Mouse (Mus musculus) forebrain, postnatal 0 days (tissue): ENCODE results near the gene Gtpbp8. TPM values are rescaled to one million over a fixed set of nuclear protein-coding genes. Genes with fewer than 3 reads are reported as not detected.

Experiments used
- ATAC-seq: fragments of 200-750 bp; cut with Nextera tagmentation; 2 replicates; pipeline ENCODE4 v1.8.0; 2017; ENCODE audit warnings: mild to moderate bottlenecking, moderate library complexity
- DNase-seq: peaks from one replicate; pipeline ENCODE4 v3.0.0-alpha.2; 2015
- H3K27ac ChIP-seq: fragments of 300-500 bp; sonication (generic); 2 replicates; pipeline ENCODE4 v1.5.1; 2014; ENCODE audit warnings: low read depth, mild to moderate bottlenecking, antibody characterized with exemption, low read length, moderate library complexity, mixed read lengths
- H3K27me3 ChIP-seq: fragments of 300-500 bp; sonication (generic); 2 replicates; pipeline ENCODE4 v1.6.1; 2014; ENCODE audit warnings: mild to moderate bottlenecking, low read length, mixed read lengths; ENCODE audit not compliant: insufficient read depth
- H3K36me3 ChIP-seq: fragments of 300-500 bp; sonication (generic); 2 replicates; pipeline ENCODE4 v1.6.1; 2014; ENCODE audit warnings: mild to moderate bottlenecking, moderate library complexity; ENCODE audit not compliant: insufficient read depth
- H3K4me1 ChIP-seq: fragments of 300-500 bp; sonication (generic); 2 replicates; pipeline ENCODE4 v1.6.1; 2014; ENCODE audit warnings: antibody characterized with exemption; ENCODE audit not compliant: insufficient read depth
- H3K4me2 ChIP-seq: fragments of 300-500 bp; sonication (generic); 2 replicates; pipeline ENCODE4 v1.6.1; 2014; ENCODE audit warnings: low read depth, mild to moderate bottlenecking, moderate library complexity
- H3K4me3 ChIP-seq: fragments of 300-500 bp; sonication (generic); 2 replicates; pipeline ENCODE4 v1.5.1; 2014; ENCODE audit warnings: low read depth, low read length, mixed read lengths
- H3K9ac ChIP-seq: fragments of 300-500 bp; sonication (generic); 2 replicates; pipeline ENCODE4 v1.6.1; 2014; ENCODE audit warnings: mild to moderate bottlenecking
- H3K9me3 ChIP-seq: fragments of 300-500 bp; sonication (generic); 2 replicates; pipeline ENCODE4 v1.6.1; 2016; ENCODE audit warnings: low read length
- CTCF ChIP-seq: sonication (generic); IDR thresholded peaks from 2 replicates; pipeline ENCODE4 v1.5.1; 2016; ENCODE audit warnings: antibody characterized with exemption, control low read depth, low read depth
- WGBS: fragments of 180-500 bp; shearing (Covaris S2); extraction: QIAGEN DNeasy Blood & Tissue Kit; methylation state at CpG from one replicate; pipeline ENCODE4 v1.1.7; 2014; 5-methylcytosine and 5-hydroxymethylcytosine counted together
- polyA plus RNA-seq: library from polyadenylated mRNA; unstranded; fragments of >200 nt; fragmentation: Nextera tagmentation; extraction: Ambion mirVana; gene quantifications from 2 replicates; pipeline ENCODE4 v1.2.1, GENCODE M21; 2015
- total RNA-seq: library from RNA; depleted of rRNA; stranded (reverse); fragments of >200 nt; gene quantifications from 2 replicates; pipeline ENCODE4 v1.2.3, GENCODE M21; 2014; rRNA removed

The Gtpbp8 gene
- 28.6 and 45.3 TPM in 2 replicates for total RNA-seq
- 26.9 and 32.0 TPM in 2 replicates for polyA plus RNA-seq

- no peaks in the 10 kb centered on the region for H3K9me3 ChIP-seq
- peak within 1 kb of the TSS; percentile 71 for H3K4me2 ChIP-seq
- H3K9ac ChIP-seq = peak within 1 kb of the TSS; percentile 97
- peak within 1 kb of the TSS; percentile 97 for H3K27ac ChIP-seq
- H3K27me3 ChIP-seq = no peaks in the 10 kb centered on the region
- peaks cover 9% of the 10 kb centered on the region; the same call in 1 of the 2 replicates for H3K4me1 ChIP-seq
- H3K4me3 ChIP-seq = peak within 1 kb of the TSS; percentile 87
- under 1% methylated on average over 47 of the region's 47 CpGs for WGBS
- TF ChIP-seq CTCF = no peak
- DNase-seq = peak; percentile 93
- H3K36me3 ChIP-seq = peaks cover 10% of the 10 kb centered on the region
- peak; percentile 97 for ATAC-seq
These were observed at the start of gene Gtpbp8 for GRCm38 (mm10) chr16:44745866-44746562. Gene Gtpbp8 (minus strand): TSS chr16:44746363.

- H3K4me2 ChIP-seq = no peak overlapping the region
- no peaks in the 10 kb centered on the region for H3K36me3 ChIP-seq
- DNase-seq = no peak
- no peak for TF ChIP-seq CTCF
- no peaks in the 10 kb centered on the region for H3K4me1 ChIP-seq
- no peak overlapping the region for H3K27ac ChIP-seq
- no peaks in the 10 kb centered on the region for H3K9me3 ChIP-seq
- H3K4me3 ChIP-seq = no peak overlapping the region
- no peaks in the 10 kb centered on the region for H3K27me3 ChIP-seq
- no peak for ATAC-seq
- no peak overlapping the region for H3K9ac ChIP-seq
These were observed 48.3 kb upstream of the Gtpbp8 start for GRCm38 (mm10) chr16:44794416-44794815.

- no peaks in the 10 kb centered on the region for H3K36me3 ChIP-seq
- H3K4me2 ChIP-seq = no peak overlapping the region
- 92% methylated on average over 1 of the region's 1 CpGs for WGBS
- H3K4me3 ChIP-seq = no peak overlapping the region
- ATAC-seq (no peak), DNase-seq (no peak)
- H3K27me3 ChIP-seq = no peaks in the 10 kb centered on the region
- no peak overlapping the region for H3K9ac ChIP-seq
- no peaks in the 10 kb centered on the region for H3K4me1 ChIP-seq
- no peaks in the 10 kb centered on the region for H3K9me3 ChIP-seq
- no peak overlapping the region for H3K27ac ChIP-seq
- TF ChIP-seq CTCF = no peak
These were observed 40.8 kb upstream of the Gtpbp8 start for GRCm38 (mm10) chr16:44786934-44787333.

- no peak for ATAC-seq
- 67% methylated on average over 4 of the region's 4 CpGs for WGBS
- Histone ChIP-seq H3K4me1 (no peaks in the 10 kb centered on the region), H3K9me3 (no peaks in the 10 kb centered on the region), H3K27me3 (no peaks in the 10 kb centered on the region), H3K27ac (no peak overlapping the region), H3K4me3 (no peak overlapping the region), H3K9ac (no peak overlapping the region), H3K36me3 (no peaks in the 10 kb centered on the region), H3K4me2 (no peak overlapping the region)
- no peak for DNase-seq
- TF ChIP-seq CTCF = no peak
These were observed 34.6 kb upstream of the Gtpbp8 start for GRCm38 (mm10) chr16:44780751-44781150.

GRCm38 (mm10) chr16:44779494-44779893 lies 33.3 kb upstream of the Gtpbp8 start:
- Histone ChIP-seq H3K9me3 (no peaks in the 10 kb centered on the region), H3K4me2 (no peak overlapping the region), H3K27ac (no peak overlapping the region), H3K4me1 (no peaks in the 10 kb centered on the region), H3K36me3 (no peaks in the 10 kb centered on the region), H3K27me3 (no peaks in the 10 kb centered on the region), H3K4me3 (no peak overlapping the region), H3K9ac (no peak overlapping the region)
- TF ChIP-seq CTCF = no peak
- 92% methylated on average over 5 of the region's 5 CpGs for WGBS
- ATAC-seq (no peak), DNase-seq (no peak)

- H3K27ac ChIP-seq = no peak overlapping the region
- no peaks in the 10 kb centered on the region for H3K4me1 ChIP-seq
- no peaks in the 10 kb centered on the region for H3K36me3 ChIP-seq
- DNase-seq (no peak), ATAC-seq (no peak)
- TF ChIP-seq CTCF = no peak
- no peaks in the 10 kb centered on the region for H3K27me3 ChIP-seq
- no peak overlapping the region for H3K4me2 ChIP-seq
- no peak overlapping the region for H3K4me3 ChIP-seq
- WGBS = 83% methylated on average over 17 of the region's 17 CpGs
- no peak overlapping the region for H3K9ac ChIP-seq
- no peaks in the 10 kb centered on the region for H3K9me3 ChIP-seq
These were observed 32.5 kb upstream of the Gtpbp8 start for GRCm38 (mm10) chr16:44778538-44779147.

GRCm38 (mm10) chr16:44774201-44774600 lies 28.0 kb upstream of the Gtpbp8 start:
- no peak for TF ChIP-seq CTCF
- Histone ChIP-seq H3K4me3 (no peak overlapping the region), H3K27ac (no peak overlapping the region), H3K9ac (no peak overlapping the region), H3K4me1 (no peaks in the 10 kb centered on the region), H3K27me3 (no peaks in the 10 kb centered on the region), H3K36me3 (no peaks in the 10 kb centered on the region), H3K4me2 (no peak overlapping the region), H3K9me3 (no peaks in the 10 kb centered on the region)
- 89% methylated on average over 6 of the region's 6 CpGs for WGBS
- DNase-seq (no peak), ATAC-seq (no peak)
